Mouse (Mus musculus) heart, embryonic 16.5 days (tissue): ENCODE data around the gene Hexa. TPM values are rescaled to one million over a fixed set of nuclear protein-coding genes. Genes with fewer than 3 reads are reported as not detected.

Source experiments
- ATAC-seq: fragments of 200-750 bp; cut with Nextera tagmentation; replicated peaks from 2 replicates; pipeline ENCODE4 v1.8.0; 2017; ENCODE audit warnings: moderate number of reproducible peaks; ENCODE audit not compliant: insufficient read depth, low FRiP score; ENCODE audit errors: extremely low read depth
- H3K27ac ChIP-seq: fragments of 300-500 bp; sonication (generic); 2 replicates; pipeline ENCODE4 v1.5.1; 2014; ENCODE audit warnings: mild to moderate bottlenecking, low read length, control low read depth, moderate library complexity
- H3K27me3 ChIP-seq: fragments of 300-500 bp; sonication (generic); 2 replicates; pipeline ENCODE4 v1.6.1; 2014; ENCODE audit warnings: low read length, mixed read lengths; ENCODE audit not compliant: control insufficient read depth, insufficient read depth
- H3K36me3 ChIP-seq: fragments of 300-500 bp; sonication (generic); 2 replicates; pipeline ENCODE4 v1.6.1; 2014; ENCODE audit not compliant: control insufficient read depth, insufficient read depth
- H3K4me1 ChIP-seq: fragments of 300-500 bp; sonication (generic); 2 replicates; pipeline ENCODE4 v1.6.1; 2014; ENCODE audit warnings: low read length, mixed read lengths; ENCODE audit not compliant: control insufficient read depth, insufficient read depth
- H3K4me2 ChIP-seq: fragments of 300-500 bp; sonication (generic); 2 replicates; pipeline ENCODE4 v1.6.1; 2014; ENCODE audit warnings: low read depth, mild to moderate bottlenecking, control low read depth, low read length
- H3K4me3 ChIP-seq: fragments of 300-500 bp; sonication (generic); 2 replicates; pipeline ENCODE4 v1.5.1; 2014; ENCODE audit warnings: mild to moderate bottlenecking, control low read depth, low read length
- H3K9ac ChIP-seq: fragments of 300-500 bp; sonication (generic); 2 replicates; pipeline ENCODE4 v1.6.1; 2014; ENCODE audit warnings: low read length, control low read depth
- H3K9me3 ChIP-seq: fragments of 300-500 bp; sonication (generic); replicated peaks from 2 replicates; pipeline ENCODE4 v1.6.1; 2016; ENCODE audit warnings: low read length; ENCODE audit not compliant: control insufficient read depth
- WGBS: fragments of 180-500 bp; shearing (Covaris S2); extraction: QIAGEN DNeasy Blood & Tissue Kit; methylation state at CpG from one replicate; pipeline ENCODE4 v1.1.7; 2014; 5-methylcytosine and 5-hydroxymethylcytosine counted together
- polyA plus RNA-seq: library from polyadenylated mRNA; unstranded; fragments of >200 nt; fragmentation: Nextera tagmentation; extraction: Ambion mirVana; gene quantifications from 2 replicates; pipeline ENCODE4 v1.2.1, GENCODE M21; 2015

Gene Hexa
- polyA plus RNA-seq, 1 experiment from 2014 or later: 76.3 TPM

DNA sequence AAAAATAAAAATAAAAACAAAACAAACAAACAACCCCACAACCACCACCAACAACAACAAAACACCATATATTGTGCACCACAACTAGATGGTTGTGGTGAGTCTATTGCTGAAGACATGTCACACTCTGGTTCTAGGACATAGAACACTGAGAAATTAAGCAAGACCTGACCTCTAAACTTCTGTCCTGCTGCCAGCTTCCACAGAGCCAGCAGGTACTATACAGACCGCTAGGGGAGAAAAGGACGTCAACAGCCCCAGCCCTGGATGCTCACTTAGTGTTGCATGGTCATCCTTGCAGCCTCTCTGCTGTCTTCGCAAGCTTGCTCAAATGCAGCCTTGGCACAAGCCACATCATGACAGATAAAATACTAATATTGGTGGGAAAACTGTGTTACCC, 11.8 kb upstream of the Hexa start:
- ATAC-seq: no peak
- Histone ChIP-seq H3K4me1 (peaks cover 3% of the 10 kb centered on the region), H3K27me3 (no peaks in the 10 kb centered on the region), H3K9ac (no peak overlapping the region), H3K9me3 (no peaks in the 10 kb centered on the region), H3K4me3 (no peak overlapping the region), H3K4me2 (no peak overlapping the region), H3K36me3 (no peaks in the 10 kb centered on the region), H3K27ac (no peak overlapping the region)
- 85% methylated on average over 3 of the region's 3 CpGs for WGBS

DNA sequence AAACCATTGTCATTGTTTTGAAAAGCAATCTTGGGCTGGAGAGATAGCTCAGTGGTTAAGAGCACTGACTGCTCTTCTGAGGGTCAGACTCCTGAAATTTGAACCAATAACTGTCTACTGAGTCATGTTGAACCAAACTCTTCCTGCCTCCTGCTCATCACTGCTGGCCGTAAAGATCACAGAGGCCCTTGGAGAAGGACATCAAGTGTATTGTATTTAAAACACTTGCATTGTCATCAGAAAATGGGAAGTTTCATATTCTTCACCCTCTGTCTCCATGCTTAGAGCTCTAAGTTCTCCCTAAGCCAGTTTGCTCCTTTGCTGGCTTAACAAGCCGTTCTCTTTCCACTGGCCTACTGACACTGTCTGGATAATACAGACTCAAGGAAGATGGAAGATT, 11.1 kb upstream of the Hexa start:
- no peaks in the 10 kb centered on the region for H3K4me1 ChIP-seq
- H3K27ac ChIP-seq: no peak overlapping the region
- no peak for ATAC-seq
- no peaks in the 10 kb centered on the region for H3K36me3 ChIP-seq
- no peaks in the 10 kb centered on the region for H3K27me3 ChIP-seq
- no peak overlapping the region for H3K9ac ChIP-seq
- no peak overlapping the region for H3K4me3 ChIP-seq
- H3K9me3 ChIP-seq: no peaks in the 10 kb centered on the region
- no peak overlapping the region for H3K4me2 ChIP-seq
- 82% methylated on average over 2 of the region's 2 CpGs for WGBS

GRCm38 (mm10) chr9:59531645-59532044, 7.7 kb upstream of the Hexa start:
- no peak overlapping the region for H3K4me2 ChIP-seq
- H3K27ac ChIP-seq: no peak overlapping the region
- H3K36me3 ChIP-seq: no peaks in the 10 kb centered on the region
- no peak overlapping the region for H3K4me3 ChIP-seq
- no peak overlapping the region for H3K9ac ChIP-seq
- H3K4me1 ChIP-seq: no peaks in the 10 kb centered on the region
- 55% methylated on average over 5 of the region's 5 CpGs for WGBS
- no peak for ATAC-seq
- H3K9me3 ChIP-seq: no peaks in the 10 kb centered on the region
- no peaks in the 10 kb centered on the region for H3K27me3 ChIP-seq

DNA sequence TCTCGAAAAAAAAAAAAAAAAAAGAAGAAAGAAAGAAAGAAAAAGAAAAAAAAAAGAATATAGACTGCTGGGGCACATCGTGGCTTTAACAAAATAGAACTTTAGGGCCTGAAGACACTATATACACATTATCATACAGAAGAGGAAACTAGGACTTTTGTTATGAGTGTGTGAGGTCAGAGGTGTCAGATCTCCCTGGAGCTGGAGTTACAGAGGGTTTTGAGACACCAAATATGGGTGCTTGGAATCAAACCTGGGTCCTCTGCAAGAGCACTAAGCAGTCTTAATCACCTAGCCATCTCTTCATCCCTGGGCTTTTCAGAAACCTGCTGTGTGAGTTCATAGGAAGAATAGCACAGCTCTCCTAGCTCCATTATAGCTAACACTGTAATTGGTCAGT, 5.9 kb upstream of the Hexa start:
- H3K9ac ChIP-seq: no peak overlapping the region
- H3K36me3 ChIP-seq: no peaks in the 10 kb centered on the region
- H3K27ac ChIP-seq: no peak overlapping the region
- no peak overlapping the region for H3K4me3 ChIP-seq
- no peaks in the 10 kb centered on the region for H3K9me3 ChIP-seq
- no peak for ATAC-seq
- WGBS: 76% methylated on average over 2 of the region's 2 CpGs
- no peaks in the 10 kb centered on the region for H3K27me3 ChIP-seq
- H3K4me1 ChIP-seq: no peaks in the 10 kb centered on the region
- H3K4me2 ChIP-seq: no peak overlapping the region

DNA sequence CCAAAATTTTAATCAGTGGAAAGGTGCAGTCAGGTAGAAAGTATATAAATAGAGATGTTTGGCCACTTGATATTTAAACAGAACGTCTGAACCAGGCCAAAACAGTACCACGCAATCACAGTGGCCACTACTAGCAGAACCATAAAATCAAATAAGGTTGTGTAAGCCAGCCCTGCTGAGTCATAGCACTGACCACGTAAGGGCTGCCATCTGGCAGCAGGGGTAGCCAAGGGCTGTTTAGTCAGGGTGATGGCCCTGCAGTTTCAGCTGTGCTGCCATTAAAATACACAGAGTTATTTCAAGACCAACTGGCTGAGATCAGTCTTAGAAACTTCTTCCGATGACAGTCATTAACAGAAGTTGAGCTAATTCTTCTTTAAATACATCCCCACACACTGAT, 5.5 kb upstream of the Hexa start:
- Histone ChIP-seq H3K27me3 (no peaks in the 10 kb centered on the region), H3K27ac (no peak overlapping the region), H3K4me1 (peaks cover 2% of the 10 kb centered on the region), H3K36me3 (no peaks in the 10 kb centered on the region), H3K9me3 (no peaks in the 10 kb centered on the region), H3K4me3 (no peak overlapping the region), H3K9ac (no peak overlapping the region), H3K4me2 (no peak overlapping the region)
- WGBS: 69% methylated on average over 4 of the region's 4 CpGs
- ATAC-seq: no peak

GRCm38 (mm10) chr9:59537651-59538050, 1.7 kb upstream of the Hexa start:
- no peak overlapping the region for H3K27ac ChIP-seq
- no peak overlapping the region for H3K4me2 ChIP-seq
- H3K9me3 ChIP-seq: no peaks in the 10 kb centered on the region
- 62% methylated on average over 3 of the region's 3 CpGs for WGBS
- H3K27me3 ChIP-seq: no peaks in the 10 kb centered on the region
- peaks cover 14% of the 10 kb centered on the region for H3K4me1 ChIP-seq
- no peak for ATAC-seq
- H3K9ac ChIP-seq: no peak overlapping the region
- no peak overlapping the region for H3K4me3 ChIP-seq
- H3K36me3 ChIP-seq: no peaks in the 10 kb centered on the region

DNA sequence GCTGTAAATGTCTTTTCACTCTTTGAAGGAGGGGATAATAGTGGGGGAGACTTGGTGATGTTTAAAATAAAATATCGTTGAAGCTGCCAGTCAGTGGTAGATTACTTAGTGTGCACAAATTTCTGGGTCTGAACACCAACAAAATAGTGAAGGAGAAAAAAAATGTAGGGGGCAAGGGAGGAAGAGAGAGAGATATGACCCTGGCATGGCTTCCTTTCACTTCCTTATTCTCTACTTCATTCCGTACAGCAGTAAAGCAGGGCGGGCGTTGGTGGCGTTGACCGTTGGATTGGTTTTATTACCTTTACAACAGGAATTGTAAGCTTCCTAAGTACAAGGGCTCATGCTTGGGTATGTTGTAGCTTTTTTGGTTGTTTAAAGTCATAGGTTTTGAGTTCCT, 2.3 kb downstream of the Hexa start:
- Histone ChIP-seq H3K4me3 (no peak overlapping the region), H3K9ac (no peak overlapping the region), H3K9me3 (no peaks in the 10 kb centered on the region), H3K27me3 (no peaks in the 10 kb centered on the region), H3K27ac (no peak overlapping the region), H3K4me2 (no peak overlapping the region), H3K36me3 (no peaks in the 10 kb centered on the region), H3K4me1 (peaks cover 18% of the 10 kb centered on the region)
- 83% methylated on average over 6 of the region's 6 CpGs for WGBS
- no peak for ATAC-seq

DNA sequence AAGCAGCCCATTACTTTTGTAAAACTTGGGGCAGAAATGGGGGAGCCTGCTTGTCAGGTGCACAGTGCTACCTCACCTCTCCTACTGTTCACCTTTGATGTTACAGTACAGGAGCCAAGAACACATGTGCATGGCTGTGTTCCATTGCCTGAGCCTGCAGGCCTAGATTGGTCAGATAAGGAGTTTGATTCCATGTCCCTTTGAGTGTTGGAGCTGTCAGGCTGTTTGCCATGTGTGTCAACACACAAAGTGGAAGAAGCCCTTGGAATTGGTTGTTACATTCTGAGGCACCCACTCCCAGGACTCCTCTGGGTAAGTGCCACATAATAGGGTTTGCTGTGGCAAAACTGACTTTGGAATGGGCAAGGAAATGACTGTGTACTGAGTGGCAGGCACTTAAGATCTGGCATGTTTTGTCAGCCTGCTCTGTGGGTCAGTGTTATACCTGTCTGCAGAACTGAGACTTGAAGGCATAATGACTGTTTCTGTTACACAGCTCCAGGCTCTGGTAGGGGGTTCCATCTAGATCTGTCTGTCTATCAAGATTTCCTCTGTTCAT, 3.5 kb downstream of the Hexa start:
- Histone ChIP-seq H3K36me3 (no peaks in the 10 kb centered on the region), H3K9me3 (no peaks in the 10 kb centered on the region), H3K27ac (no peak overlapping the region), H3K9ac (no peak overlapping the region), H3K4me2 (no peak overlapping the region), H3K27me3 (no peaks in the 10 kb centered on the region), H3K4me3 (no peak overlapping the region), H3K4me1 (peaks cover 18% of the 10 kb centered on the region)
- ATAC-seq: no peak

DNA sequence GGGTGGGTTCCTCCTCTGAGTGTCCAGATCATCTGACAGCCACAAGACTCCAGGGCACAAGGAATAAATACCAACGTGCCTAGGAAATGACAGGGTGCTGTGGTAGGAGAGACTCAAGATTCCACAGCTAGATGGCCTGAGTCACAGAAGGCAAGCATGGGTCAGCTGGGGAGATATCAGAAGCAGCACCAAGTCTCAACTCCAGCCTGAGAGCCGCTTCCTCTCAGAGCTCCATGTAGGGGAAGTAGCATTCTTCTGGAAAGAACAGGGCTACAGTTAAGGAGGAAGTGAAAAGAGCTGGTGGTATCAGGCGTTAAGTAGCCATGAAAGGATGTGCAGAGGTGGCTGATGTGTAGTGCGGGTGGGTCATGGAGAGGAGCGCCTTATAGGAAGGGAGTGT, 5.4 kb downstream of the Hexa start:
- H3K27ac ChIP-seq: no peak overlapping the region
- no peaks in the 10 kb centered on the region for H3K27me3 ChIP-seq
- H3K9me3 ChIP-seq: no peaks in the 10 kb centered on the region
- H3K36me3 ChIP-seq: no peaks in the 10 kb centered on the region
- no peak overlapping the region for H3K9ac ChIP-seq
- no peak for ATAC-seq
- H3K4me1 ChIP-seq: peaks cover 14% of the 10 kb centered on the region
- no peak overlapping the region for H3K4me3 ChIP-seq
- H3K4me2 ChIP-seq: no peak overlapping the region
- WGBS: 55% methylated on average over 5 of the region's 5 CpGs

GRCm38 (mm10) chr9:59547869-59548268, 8.5 kb downstream of the Hexa start:
- H3K4me3 ChIP-seq: no peak overlapping the region
- 88% methylated on average over 1 of the region's 1 CpGs for WGBS

More at GRCm38 (mm10) chr9:59547869-59548268, 8.5 kb downstream of the Hexa start:
- H3K27ac ChIP-seq: no peak overlapping the region
- no peaks in the 10 kb centered on the region for H3K27me3 ChIP-seq
- H3K9me3 ChIP-seq: no peaks in the 10 kb centered on the region
- H3K9ac ChIP-seq: no peak overlapping the region
- peaks cover 6% of the 10 kb centered on the region; the same call in 1 of the 2 replicates for H3K4me1 ChIP-seq
- H3K36me3 ChIP-seq: no peaks in the 10 kb centered on the region
- no peak overlapping the region for H3K4me2 ChIP-seq
- no peak for ATAC-seq
